Mouse (Mus musculus) ES-Bruce4 (cell line): ENCODE results near the gene Pla2g4f. TPM values are rescaled to one million over a fixed set of nuclear protein-coding genes. Genes with fewer than 3 reads are reported as not detected.

Experiments used
- H3K27ac ChIP-seq: 2 replicates; pipeline ENCODE4 v1.5.1; 2012; ENCODE audit warnings: low read length, inconsistent platforms; ENCODE audit not compliant: insufficient read depth
- H3K27me3 ChIP-seq: 2 replicates; pipeline ENCODE4 v1.6.1; 2012; ENCODE audit warnings: mild to moderate bottlenecking, low read length, inconsistent platforms; ENCODE audit not compliant: control insufficient read depth, poor library complexity, insufficient read depth, severe bottlenecking
- H3K36me3 ChIP-seq: 2 replicates; pipeline ENCODE4 v1.6.1; 2012; ENCODE audit warnings: inconsistent platforms, mild to moderate bottlenecking, low read length, moderate library complexity; ENCODE audit not compliant: control insufficient read depth, poor library complexity, insufficient read depth, severe bottlenecking
- H3K4me1 ChIP-seq: one replicate; pipeline ENCODE4 v1.8.1; 2011; ENCODE audit warnings: low read length; ENCODE audit not compliant: control insufficient read depth, insufficient read depth
- H3K4me3 ChIP-seq: 2 replicates; pipeline ENCODE4 v1.5.1; 2011; ENCODE audit warnings: low read depth, mild to moderate bottlenecking, low read length
- H3K9ac ChIP-seq: 2 replicates; pipeline ENCODE4 v1.6.1; 2012; ENCODE audit warnings: low read depth, mild to moderate bottlenecking, inconsistent platforms; ENCODE audit not compliant: poor library complexity, severe bottlenecking
- H3K9me3 ChIP-seq: replicated peaks from 2 replicates; pipeline ENCODE4 v1.6.1; 2012; ENCODE audit warnings: mild to moderate bottlenecking, low read length, inconsistent platforms; ENCODE audit not compliant: control insufficient read depth, poor library complexity, insufficient read depth, severe bottlenecking
- CTCF ChIP-seq: IDR thresholded peaks from one replicate; pipeline ENCODE4 v1.8.1; 2011; ENCODE audit warnings: low read depth, low read length
- EP300 ChIP-seq: IDR thresholded peaks from 2 replicates; pipeline ENCODE4 v1.6.1; 2011; ENCODE audit warnings: low read depth, low read length; ENCODE audit not compliant: insufficient read depth
- POLR2A ChIP-seq: IDR thresholded peaks from one replicate; pipeline ENCODE4 v1.8.1; 2011; ENCODE audit warnings: low read length; ENCODE audit not compliant: insufficient read depth
- polyA plus RNA-seq: library from polyadenylated mRNA; stranded (reverse); fragments of >200 nt; gene quantifications from 2 replicates; pipeline ENCODE4 v1.2.4, GENCODE M21; 2011; ENCODE audit warnings: low read depth; ENCODE audit not compliant: missing spikeins, insufficient read depth, insufficient read length

The Pla2g4f gene
- polyA plus RNA-seq, 1 experiment, result 0.39 TPM

- no peak overlapping the region for H3K27ac ChIP-seq
- TF ChIP-seq CTCF (no peak), POLR2A (no peak), EP300 (no peak)
- H3K9me3 ChIP-seq, result no peaks in the 10 kb centered on the region
- no peaks in the 10 kb centered on the region; the same call in none of the 2 replicates for H3K36me3 ChIP-seq
- no peak overlapping the region for H3K9ac ChIP-seq
- no peaks in the 10 kb centered on the region for H3K27me3 ChIP-seq
- no peaks in the 10 kb centered on the region for H3K4me1 ChIP-seq
- H3K4me3 ChIP-seq, result no peak overlapping the region
Observed at GRCm38 (mm10) chr2:120337886-120338285, 23.9 kb upstream of the Pla2g4f start.

- Histone ChIP-seq H3K27ac (no peak overlapping the region), H3K4me3 (no peak overlapping the region), H3K27me3 (no peaks in the 10 kb centered on the region), H3K9me3 (no peaks in the 10 kb centered on the region), H3K36me3 (peaks cover 4% of the 10 kb centered on the region; the same call in 1 of the 2 replicates), H3K4me1 (no peaks in the 10 kb centered on the region), H3K9ac (no peak overlapping the region)
- no peak for TF ChIP-seq CTCF
- TF ChIP-seq POLR2A, result no peak
- TF ChIP-seq EP300, result no peak
Observed at GRCm38 (mm10) chr2:120331575-120331974, 17.6 kb upstream of the Pla2g4f start.

GRCm38 (mm10) chr2:120315077-120315476 lies 1.1 kb upstream of the Pla2g4f start:
- no peak overlapping the region for H3K4me3 ChIP-seq
- H3K4me1 ChIP-seq, result no peaks in the 10 kb centered on the region
- 0 out of 2 replicates have a peak, but pooled peaks cover 4% of the 10 kb centered on the region for H3K36me3 ChIP-seq
- TF ChIP-seq EP300, result no peak
- no peak for TF ChIP-seq POLR2A
- no peak for TF ChIP-seq CTCF
- no peaks in the 10 kb centered on the region for H3K27me3 ChIP-seq
- no peak overlapping the region for H3K9ac ChIP-seq
- H3K27ac ChIP-seq, result no peak overlapping the region
- no peaks in the 10 kb centered on the region for H3K9me3 ChIP-seq

- Histone ChIP-seq H3K9me3 (no peaks in the 10 kb centered on the region), H3K4me3 (no peak overlapping the region), H3K4me1 (no peaks in the 10 kb centered on the region), H3K27me3 (no peaks in the 10 kb centered on the region), H3K9ac (no peak overlapping the region), H3K36me3 (0 out of 2 replicates have a peak, but pooled peaks cover 4% of the 10 kb centered on the region), H3K27ac (no peak overlapping the region)
- TF ChIP-seq POLR2A (no peak), EP300 (no peak), CTCF (no peak)
Observed at GRCm38 (mm10) chr2:120314487-120314886, 522 bp upstream of the Pla2g4f start.

GRCm38 (mm10) chr2:120312276-120312825 lies 1.6 kb downstream of the Pla2g4f start:
- 0 out of 2 replicates have a peak, but pooled peaks cover 3% of the 10 kb centered on the region for H3K36me3 ChIP-seq
- H3K27ac ChIP-seq, result no peak overlapping the region
- no peak for TF ChIP-seq CTCF
- no peak for TF ChIP-seq POLR2A
- no peak for TF ChIP-seq EP300
- H3K9me3 ChIP-seq, result no peaks in the 10 kb centered on the region
- no peaks in the 10 kb centered on the region for H3K4me1 ChIP-seq
- H3K9ac ChIP-seq, result no peak overlapping the region
- H3K4me3 ChIP-seq, result no peak overlapping the region
- H3K27me3 ChIP-seq, result no peaks in the 10 kb centered on the region

GRCm38 (mm10) chr2:120304113-120304512 lies 9.9 kb downstream of the Pla2g4f start:
- Histone ChIP-seq H3K36me3 (no peaks in the 10 kb centered on the region), H3K27ac (no peak overlapping the region), H3K4me3 (no peak overlapping the region), H3K4me1 (no peaks in the 10 kb centered on the region), H3K9me3 (no peaks in the 10 kb centered on the region), H3K9ac (no peak overlapping the region), H3K27me3 (no peaks in the 10 kb centered on the region)
- no peak for TF ChIP-seq CTCF
- TF ChIP-seq POLR2A, result no peak
- no peak for TF ChIP-seq EP300
